Mouse (Mus musculus) spleen, adult 2 months (tissue): ENCODE results near the gene Aspdh.

Experiments
- CTCF ChIP-seq: fragments of 200-500 bp; IDR thresholded peaks from 2 replicates; pipeline ENCODE4 v1.5.1; 2011; ENCODE audit warnings: mild to moderate bottlenecking, inconsistent platforms; ENCODE audit not compliant: insufficient read depth, insufficient read length, insufficient replicate concordance; ENCODE audit errors: extremely low read depth
- POLR2A ChIP-seq: fragments of 200-500 bp; IDR thresholded peaks from 2 replicates; pipeline ENCODE4 v1.6.1; 2011; ENCODE audit warnings: low read depth, low read length, inconsistent platforms

- TF ChIP-seq CTCF (no peak), POLR2A (no peak)
These were observed 31.5 kb downstream of the Aspdh start for GRCm38 (mm10) chr7:44496771-44497109.
